ENCODE assay signal across 24 mouse cellular contexts in genomic region chr7:133591750-133592149, GRCm38 (mm10). TPM values are rescaled to one million over a fixed set of nuclear protein-coding genes. Genes with fewer than 3 reads are reported as not detected.
DNase-seq lines count a peak whose midpoint lies in the region; ATAC-seq lines count a peak whose summit lies in the region.
"Had no signal": no experiment of that assay in that cellular context is flagged by ENCODE, and none has a peak within 500 bp of the region (broad histone marks: within the 10 kb centered on the region; RNA-seq: fewer than 3 reads in every experiment).

No protein-coding gene starts in this region.

- no peak overlapping the region for H3K9ac ChIP-seq in midbrain, embryonic 11.5 days (ENCODE audit: low read length)
- no peak overlapping the region for H3K9ac ChIP-seq in midbrain, embryonic 14.5 days (replicated peaks; ENCODE audit: low read length)

- H3K27me3 ChIP-seq in midbrain, embryonic 11.5 days (ENCODE audit: control insufficient read depth, insufficient read depth, low read length), result no peaks in the 10 kb centered on the region
- no peaks in the 10 kb centered on the region for H3K27me3 ChIP-seq in midbrain, embryonic 14.5 days (ENCODE audit: control insufficient read depth, insufficient read depth, low read length)

- intact Hi-C loops in heart, postnatal 10 days (cut with DNase I), result no loop called here

- no peaks in the 10 kb centered on the region for H3K9me3 ChIP-seq in midbrain, embryonic 11.5 days (ENCODE audit: control insufficient read depth, low read length)
- H3K9me3 ChIP-seq in midbrain, embryonic 14.5 days (ENCODE audit: control insufficient read depth, low read length), result no peaks in the 10 kb centered on the region
- H3K9me3 ChIP-seq: G1E had no signal

- peak; percentile 58 for DNase-seq in heart, adult 11 months
- no peak for DNase-seq in heart, postnatal 10 days
- DNase-seq in midbrain, embryonic 11.5 days (ENCODE audit: low spot score, missing footprints), result peak; percentile 59
- no peak for DNase-seq in midbrain, embryonic 14.5 days
- DNase-seq: adrenal gland, adult 2 months; adrenal gland, adult 8-10 months; adrenal gland, postnatal 10 days; adrenal gland, postnatal 14 days; adrenal gland, postnatal 25 days; adrenal gland, postnatal 36 days; B cell, adult 2 months; cerebellum, adult 11 months; cerebellum, adult 11-12 months; cerebellum, adult 18-20 months had no signal

- H3K36me3 ChIP-seq in midbrain, embryonic 11.5 days (ENCODE audit: control insufficient read depth, insufficient read depth, low read length), result no peaks in the 10 kb centered on the region
- no peaks in the 10 kb centered on the region for H3K36me3 ChIP-seq in midbrain, embryonic 14.5 days (ENCODE audit: control insufficient read depth, insufficient read depth, low read length)
- H3K36me3 ChIP-seq: G1E had no signal

- no peak overlapping the region for H3K4me3 ChIP-seq in midbrain, embryonic 11.5 days (ENCODE audit: low read depth, low read length)
- H3K4me3 ChIP-seq in midbrain, embryonic 14.5 days (replicated peaks; ENCODE audit: low read depth, low read length), result no peak overlapping the region

- no peaks in the 10 kb centered on the region for H3K4me1 ChIP-seq in midbrain, embryonic 11.5 days (ENCODE audit: control insufficient read depth, insufficient read depth, low read length)
- H3K4me1 ChIP-seq in midbrain, embryonic 14.5 days (ENCODE audit: control insufficient read depth, insufficient read depth, low read length), result no peaks in the 10 kb centered on the region

- WGBS in midbrain, embryonic 11.5 days, result 82% methylated on average over 1 of the region's 1 CpGs
- WGBS in midbrain, embryonic 14.5 days, result 85% methylated on average over 1 of the region's 1 CpGs

- no peak overlapping the region for H3K27ac ChIP-seq in midbrain, embryonic 11.5 days (ENCODE audit: low read depth, low read length)
- H3K27ac ChIP-seq in midbrain, embryonic 14.5 days (replicated peaks; ENCODE audit: low read depth, low read length), result no peak overlapping the region

- no peak for ATAC-seq in midbrain, embryonic 11.5 days (ENCODE audit: low FRiP score)
- no peak for ATAC-seq in midbrain, embryonic 14.5 days (ENCODE audit: low FRiP score, low TSS enrichment)
- ATAC-seq: activated CD4-positive, CD25-positive, alpha-beta regulatory T cell, adult 4 months; CD4-positive, CD25-positive, alpha-beta regulatory T cell, adult 4 months; Patski had no signal

- no peak overlapping the region for H3K4me2 ChIP-seq in midbrain, embryonic 11.5 days
- no peak overlapping the region for H3K4me2 ChIP-seq in midbrain, embryonic 14.5 days (ENCODE audit: low read length)

RNA-seq across cellular contexts. Expression of gene Tex36, which starts 10.2 kb away (rescaled TPM):
- not detected for total RNA-seq in heart, postnatal 10 days (2021)
- polyA plus RNA-seq in midbrain, embryonic 11.5 days (2014; fragmentation: Nextera tagmentation; extraction: Ambion mirVana), result not detected in 2 replicates
- polyA plus RNA-seq in midbrain, embryonic 14.5 days (2014; fragmentation: Nextera tagmentation; extraction: Ambion mirVana), result not detected in 2 replicates
- total RNA-seq: adrenal gland, adult 18-20 months; adrenal gland, adult 2 months; adrenal gland, adult 8-10 months; adrenal gland, postnatal 10 days; adrenal gland, postnatal 14 days; adrenal gland, postnatal 25 days; adrenal gland, postnatal 36 days; adrenal gland, postnatal 4 days; CH12.LX; ES-E14; G1E; MEL had no signal
- polyA plus RNA-seq: activated CD4-positive, CD25-positive, alpha-beta regulatory T cell, adult 4 months; adrenal gland, adult 2 months; C2C12; CD4-positive, CD25-positive, alpha-beta regulatory T cell, adult 4 months; G1E; Patski had no signal

RNA-seq across cellular contexts. Expression of gene Edrf1, which starts 45.6 kb away (rescaled TPM):
- 10 to 100 TPM in 1 of 2 experiments, 1 to 10 TPM in 1; 9.3 to 10.3 TPM for total RNA-seq in heart, postnatal 10 days (2021)
- 34.1 and 38.8 TPM in 2 replicates for polyA plus RNA-seq in midbrain, embryonic 11.5 days (2014; fragmentation: Nextera tagmentation; extraction: Ambion mirVana)
- polyA plus RNA-seq in midbrain, embryonic 14.5 days (2014; fragmentation: Nextera tagmentation; extraction: Ambion mirVana), result 15.1 and 26.9 TPM in 2 replicates

Comparison
In these comparisons a context has a peak if more than half of its experiments do, and no peak if none do; other contexts are left out.
1. DNase-seq: peak in heart, adult 11 months (single experiment) and midbrain, embryonic 11.5 days (single experiment); none in heart, postnatal 10 days (0 of 2) and midbrain, embryonic 14.5 days (single experiment).